Comparison of ENCODE assay signal across 9 mouse cellular contexts in the genomic region with DNA sequence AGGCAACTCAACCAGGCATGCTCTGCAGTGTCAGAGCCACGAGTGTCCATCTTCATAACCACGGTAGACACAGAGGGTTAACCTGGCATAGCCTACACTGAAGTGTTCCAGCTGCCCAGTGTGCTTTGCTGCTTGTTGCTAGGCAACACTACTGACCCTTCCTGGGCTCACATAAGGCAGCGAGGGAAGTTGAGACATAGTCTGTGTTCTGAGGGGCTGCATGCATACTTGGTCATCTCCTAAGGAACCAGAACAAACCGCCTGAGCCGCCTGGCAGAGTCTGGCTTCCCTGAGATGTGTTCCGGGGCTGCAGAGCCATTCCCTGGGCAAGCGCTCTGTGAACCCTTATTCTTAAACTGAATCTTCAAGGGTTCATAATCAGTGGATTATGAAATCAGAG. TPM values are rescaled to one million over a fixed set of nuclear protein-coding genes. Genes with fewer than 3 reads are reported as not detected.
DNase-seq lines count a peak whose midpoint lies in the region; ATAC-seq and TF ChIP-seq lines count a peak whose summit lies in the region.
"Had no signal": no experiment of that assay in that cellular context is flagged by ENCODE, and none has a peak within 500 bp of the region (broad histone marks: within the 10 kb centered on the region; RNA-seq: fewer than 3 reads in every experiment).

No protein-coding gene starts in this region.

- no peak for DNase-seq in frontal cortex, postnatal 25 days (ENCODE audit: low spot score in 2 of 2)
- DNase-seq in thymus, postnatal 4 days: peak; percentile 35
- no peak for DNase-seq in thymus, postnatal 36 days
- DNase-seq in lung, postnatal 10 days: peak; percentile 55
- DNase-seq in stomach, postnatal 0 days (ENCODE audit: low spot score): no peak
- no peak for DNase-seq in spleen, adult 12 weeks (ENCODE audit: low spot score)
- DNase-seq in spleen, postnatal 36 days (ENCODE audit: low spot score in 2 of 2): no peak

- H3K9ac ChIP-seq in stomach, postnatal 0 days (ENCODE audit: low read length): no peak overlapping the region

- ATAC-seq in frontal cortex, adult (ENCODE audit: low TSS enrichment): peak; percentile 57
- ATAC-seq in stomach, postnatal 0 days (ENCODE audit: low FRiP score, low TSS enrichment): peak; percentile 71

- WGBS in stomach, postnatal 0 days: 37% methylated on average over 7 of the region's 7 CpGs

- peak overlapping the region; percentile 23 for H3K4me2 ChIP-seq in stomach, postnatal 0 days (replicated peaks; ENCODE audit: low read depth)

- H3K27me3 ChIP-seq in stomach, postnatal 0 days (ENCODE audit: control insufficient read depth, insufficient read depth, low read length): no peaks in the 10 kb centered on the region

- peak overlapping the region; percentile 45; the same call in 1 of the 2 replicates for H3K27ac ChIP-seq in stomach, postnatal 0 days (replicated peaks)

- no peak overlapping the region for H3K4me3 ChIP-seq in stomach, postnatal 0 days (ENCODE audit: low read depth, low read length)

- no peak for TF ChIP-seq EP300 in stomach, postnatal 0 days (optimal IDR thresholded peaks at IDR 0.05)

- no peaks in the 10 kb centered on the region for H3K36me3 ChIP-seq in stomach, postnatal 0 days (ENCODE audit: control insufficient read depth, insufficient read depth, low read length)

- no peaks in the 10 kb centered on the region for H3K4me1 ChIP-seq in stomach, postnatal 0 days (replicated peaks; ENCODE audit: control insufficient read depth, insufficient read depth)

- no peak for TF ChIP-seq CTCF in stomach, postnatal 0 days (IDR thresholded peaks at IDR 0.05; ENCODE audit: low read depth)

- no peaks in the 10 kb centered on the region for H3K9me3 ChIP-seq in stomach, postnatal 0 days (ENCODE audit: control insufficient read depth, low read length)

RNA-seq across cellular contexts. Expression of a gene that starts 21.0 kb away (rescaled TPM):
- not detected in 2 replicates for polyA plus RNA-seq in stomach, postnatal 0 days (2015; fragmentation: Nextera tagmentation; extraction: Ambion mirVana)
- polyA plus RNA-seq: large intestine, adult 2 months had no signal

RNA-seq across cellular contexts. Expression of a gene that starts 21.6 kb away (rescaled TPM):
- polyA plus RNA-seq in stomach, postnatal 0 days (2015; fragmentation: Nextera tagmentation; extraction: Ambion mirVana): 0.15 and 0.25 TPM in 2 replicates
- polyA plus RNA-seq: large intestine, adult 2 months had no signal

RNA-seq across cellular contexts. Expression of a gene that starts 49.7 kb away (rescaled TPM):
- polyA plus RNA-seq in stomach, postnatal 0 days (2015; fragmentation: Nextera tagmentation; extraction: Ambion mirVana): 26.1 and 31.1 TPM in 2 replicates

Comparison
In these comparisons a context has a peak if more than half of its experiments do, and no peak if none do; other contexts are left out.
1. DNase-seq: peak in thymus, postnatal 4 days (single experiment) and lung, postnatal 10 days (single experiment); none in frontal cortex, postnatal 25 days (0 of 2), thymus, postnatal 36 days (0 of 2), stomach, postnatal 0 days (single experiment), spleen, adult 12 weeks (single experiment) and spleen, postnatal 36 days (0 of 2).